In the genomic region with DNA sequence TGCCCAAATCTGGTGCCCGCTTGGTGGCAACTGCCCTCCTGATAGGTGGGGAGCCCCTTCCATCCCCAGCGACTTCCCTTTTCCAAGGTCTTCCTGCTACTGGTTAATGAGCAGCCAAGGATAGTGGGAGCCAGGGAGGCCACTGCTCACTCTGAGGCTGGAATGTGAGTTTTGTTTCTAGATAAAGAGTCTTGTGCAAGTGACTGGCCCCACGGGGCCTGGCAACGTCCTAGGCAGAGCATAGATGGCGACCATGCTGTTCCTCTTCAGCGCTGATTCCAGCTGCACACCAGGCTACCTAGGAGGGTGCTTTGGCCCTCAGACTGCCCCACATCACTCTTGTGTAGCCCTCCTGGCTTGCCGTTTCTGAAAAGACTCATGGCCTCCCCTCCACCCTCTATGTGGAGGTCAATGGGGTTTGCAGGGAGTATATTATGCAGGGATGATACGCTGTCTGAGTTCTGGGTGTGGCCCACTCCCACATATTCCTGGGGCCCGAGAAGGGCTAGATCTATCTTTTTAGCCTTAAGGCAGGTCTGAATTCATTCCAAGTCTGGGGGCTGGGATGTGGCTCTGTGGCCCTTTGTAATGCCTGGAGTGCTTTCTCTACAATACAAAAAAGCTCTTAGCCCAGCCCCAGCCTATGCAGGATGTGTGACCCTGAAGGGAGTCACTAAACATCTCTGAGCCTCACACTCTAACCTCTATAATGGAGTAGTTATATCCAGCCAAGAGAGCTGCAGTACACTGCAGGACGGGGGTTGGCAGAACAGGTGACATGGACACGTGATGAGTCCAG, we compare ENCODE assay signal across 13 mouse cellular contexts. TPM values are rescaled to one million over a fixed set of nuclear protein-coding genes. Genes with fewer than 3 reads are reported as not detected.
A peak's percentile ranks its signal among the peaks of the same experiment; 100 is the strongest.
DNase-seq lines count a peak whose midpoint lies in the region; ATAC-seq lines count a peak whose summit lies in the region.
"Had no signal": no experiment of that assay in that cellular context is flagged by ENCODE, and none has a peak within 500 bp of the region (broad histone marks: within the 10 kb centered on the region; RNA-seq: fewer than 3 reads in every experiment).

No protein-coding gene starts in this region.

- peaks cover 62% of the 10 kb centered on the region for H3K4me1 ChIP-seq in liver, embryonic 15.5 days (replicated peaks)
- H3K4me1 ChIP-seq in forebrain, embryonic 12.5 days = peaks cover 24% of the 10 kb centered on the region
- peaks cover 22% of the 10 kb centered on the region for H3K4me1 ChIP-seq in hindbrain, embryonic 13.5 days (replicated peaks)

- 69% methylated on average over 11 of the region's 11 CpGs for WGBS in liver, embryonic 15.5 days (ENCODE audit: insufficient replicate concordance)
- WGBS in forebrain, embryonic 12.5 days = 89% methylated on average over 11 of the region's 11 CpGs
- WGBS in hindbrain, embryonic 13.5 days = 67% methylated on average over 11 of the region's 11 CpGs

- no peak overlapping the region for H3K4me2 ChIP-seq in liver, embryonic 15.5 days
- no peak overlapping the region for H3K4me2 ChIP-seq in forebrain, embryonic 12.5 days
- H3K4me2 ChIP-seq in hindbrain, embryonic 13.5 days = no peak overlapping the region
- H3K4me2 ChIP-seq: heart, embryonic 12.5 days; hindbrain, embryonic 14.5 days had no signal

- no peaks in the 10 kb centered on the region for H3K27me3 ChIP-seq in liver, embryonic 15.5 days
- H3K27me3 ChIP-seq in forebrain, embryonic 12.5 days = no peaks in the 10 kb centered on the region
- H3K27me3 ChIP-seq in hindbrain, embryonic 13.5 days = no peaks in the 10 kb centered on the region
- H3K27me3 ChIP-seq: heart, embryonic 12.5 days had no signal

- H3K9ac ChIP-seq in liver, embryonic 15.5 days = no peak overlapping the region
- no peak overlapping the region for H3K9ac ChIP-seq in forebrain, embryonic 12.5 days
- H3K9ac ChIP-seq in hindbrain, embryonic 13.5 days = no peak overlapping the region
- H3K9ac ChIP-seq: heart, embryonic 12.5 days; hindbrain, embryonic 14.5 days had no signal

- peak; percentile 43; the same call in 1 of the 2 replicates for ATAC-seq in liver, embryonic 15.5 days (ENCODE audit: insufficient read depth)
- ATAC-seq in forebrain, embryonic 12.5 days (ENCODE audit: low FRiP score) = no peak
- ATAC-seq in hindbrain, embryonic 13.5 days (ENCODE audit: low FRiP score) = no peak

- peak overlapping the region; percentile 62 for H3K27ac ChIP-seq in liver, embryonic 15.5 days (replicated peaks)
- H3K27ac ChIP-seq in forebrain, embryonic 12.5 days = no peak overlapping the region
- H3K27ac ChIP-seq in hindbrain, embryonic 13.5 days = no peak overlapping the region
- H3K27ac ChIP-seq: gastrocnemius, adult 2 months; hindbrain, embryonic 14.5 days had no signal

- DNase-seq in adrenal gland, adult 2 months = peak; percentile 63
- no peak for DNase-seq in adrenal gland, adult 18-20 months (ENCODE audit: low spot score in 2 of 2)
- DNase-seq in ES-CJ7 (ENCODE audit: low read depth, low spot score) = peak; percentile 97
- DNase-seq in kidney, adult 9 months = peak; percentile 89
- DNase-seq in adrenal gland, adult 8-10 months = no peak
- DNase-seq: gastrocnemius, adult 2 months; layer of hippocampus, adult 9-11 months; right cerebral cortex, postnatal 25 days had no signal

- peaks cover 6% of the 10 kb centered on the region for H3K36me3 ChIP-seq in liver, embryonic 15.5 days (replicated peaks)
- H3K36me3 ChIP-seq in forebrain, embryonic 12.5 days (replicated peaks) = peaks cover 37% of the 10 kb centered on the region
- peaks cover 61% of the 10 kb centered on the region for H3K36me3 ChIP-seq in hindbrain, embryonic 13.5 days

- H3K9me3 ChIP-seq in liver, embryonic 15.5 days (replicated peaks) = no peaks in the 10 kb centered on the region
- no peaks in the 10 kb centered on the region for H3K9me3 ChIP-seq in forebrain, embryonic 12.5 days
- no peaks in the 10 kb centered on the region for H3K9me3 ChIP-seq in hindbrain, embryonic 13.5 days
- H3K9me3 ChIP-seq: heart, embryonic 12.5 days had no signal

- H3K4me3 ChIP-seq in liver, embryonic 15.5 days (replicated peaks) = no peak overlapping the region
- H3K4me3 ChIP-seq in forebrain, embryonic 12.5 days (replicated peaks) = no peak overlapping the region
- no peak overlapping the region for H3K4me3 ChIP-seq in hindbrain, embryonic 13.5 days
- H3K4me3 ChIP-seq: gastrocnemius, adult 2 months; heart, embryonic 12.5 days had no signal

RNA-seq across cellular contexts. Expression of gene Slc6a6, which starts 17.2 kb away (rescaled TPM):
- 100 to 1,000 TPM; 466 to 626 TPM for total RNA-seq in adrenal gland, adult 2 months (2021)
- 570 and 815 TPM in 2 replicates for polyA plus RNA-seq in adrenal gland, adult 2 months (2012; rRNA removed)
- 100 to 1,000 TPM; 209 to 474 TPM for total RNA-seq in adrenal gland, adult 18-20 months (2021)
- 19.5 and 20.1 TPM in 2 replicates for polyA plus RNA-seq in liver, embryonic 15.5 days (2015; fragmentation: Nextera tagmentation; extraction: Ambion mirVana)
- 67.6 and 79.0 TPM in 2 replicates for polyA plus RNA-seq in forebrain, embryonic 12.5 days (2016; fragmentation: Nextera tagmentation; extraction: Ambion mirVana)
- polyA plus RNA-seq in hindbrain, embryonic 13.5 days (2015; fragmentation: Nextera tagmentation; extraction: Ambion mirVana) = 91.0 and 98.3 TPM in 2 replicates
- 100 to 1,000 TPM; 468 to 562 (median 518) TPM for total RNA-seq in adrenal gland, adult 8-10 months (2022)

Comparison
In these comparisons a context has a peak if more than half of its experiments do, and no peak if none do; other contexts are left out.
1. DNase-seq: peak in adrenal gland, adult 2 months (single experiment), ES-CJ7 (single experiment) and kidney, adult 9 months (single experiment); none in adrenal gland, adult 18-20 months (0 of 2) and adrenal gland, adult 8-10 months (single experiment).